Mouse (Mus musculus) MEL (cell line): ENCODE measurements around the gene Bcap31.

Experiments used
- CHD1 ChIP-seq: IDR thresholded peaks from 2 replicates; pipeline ENCODE4 v1.6.1; 2012; ENCODE audit warnings: low read depth, mild to moderate bottlenecking, inconsistent platforms, low read length, improper control_type of control experiment
- CTCF ChIP-seq, 3 experiments: IDR thresholded peaks in 2 of 3; conservative IDR thresholded peaks in 1 of 3; 2 replicates each; pipeline ENCODE4 v1.5.1; 2011 to 2012; ENCODE audit warnings: low read length in 3 of 3, low read depth in 2 of 3, mild to moderate bottlenecking in 2 of 3, improper control_type of control experiment in 1 of 3, inconsistent platforms in 1 of 3, mixed read lengths in 1 of 3, moderate library complexity in 1 of 3; ENCODE audit not compliant: control insufficient read depth in 1 of 3, insufficient read depth in 1 of 3, poor library complexity in 1 of 3, severe bottlenecking in 1 of 3
- EP300 ChIP-seq, 2 experiments: IDR thresholded peaks; 2 replicates each; pipeline ENCODE4 v1.6.1; 2011; ENCODE audit warnings: improper control_type of control experiment in 2 of 2, low read length in 2 of 2, low read depth in 1 of 2, mild to moderate bottlenecking in 1 of 2
- MEF2A ChIP-seq: IDR thresholded peaks from 2 replicates; pipeline ENCODE4 v1.6.1; 2014; ENCODE audit warnings: low read depth, mild to moderate bottlenecking, inconsistent platforms, low read length, improper control_type of control experiment; ENCODE audit not compliant: poor library complexity, insufficient replicate concordance, severe bottlenecking; ENCODE audit errors: extremely low read depth
- MXI1 ChIP-seq: IDR thresholded peaks from 2 replicates; pipeline ENCODE4 v1.6.1; 2011; ENCODE audit warnings: mild to moderate bottlenecking, low read depth, low read length, improper control_type of control experiment
- POLR2A ChIP-seq, 2 experiments: IDR thresholded peaks; 2 replicates each; pipeline ENCODE4 v1.6.1; 2011 to 2012; ENCODE audit warnings: low read length in 2 of 2, mild to moderate bottlenecking in 2 of 2, control low read depth in 1 of 2, improper control_type of control experiment in 1 of 2, low read depth in 1 of 2, moderate library complexity in 1 of 2; ENCODE audit not compliant: control insufficient read depth in 1 of 2, insufficient read depth in 1 of 2, poor library complexity in 1 of 2
- RCOR1 ChIP-seq: IDR thresholded peaks from 2 replicates; pipeline ENCODE4 v1.6.1; 2012; ENCODE audit warnings: low read depth, mild to moderate bottlenecking, inconsistent platforms, low read length, improper control_type of control experiment
- UBTF ChIP-seq: IDR thresholded peaks from 2 replicates; pipeline ENCODE4 v1.6.1; 2012; ENCODE audit warnings: low read depth, mild to moderate bottlenecking, inconsistent platforms, low read length, improper control_type of control experiment, moderate library complexity, borderline replicate concordance; ENCODE audit not compliant: insufficient read depth

DNA sequence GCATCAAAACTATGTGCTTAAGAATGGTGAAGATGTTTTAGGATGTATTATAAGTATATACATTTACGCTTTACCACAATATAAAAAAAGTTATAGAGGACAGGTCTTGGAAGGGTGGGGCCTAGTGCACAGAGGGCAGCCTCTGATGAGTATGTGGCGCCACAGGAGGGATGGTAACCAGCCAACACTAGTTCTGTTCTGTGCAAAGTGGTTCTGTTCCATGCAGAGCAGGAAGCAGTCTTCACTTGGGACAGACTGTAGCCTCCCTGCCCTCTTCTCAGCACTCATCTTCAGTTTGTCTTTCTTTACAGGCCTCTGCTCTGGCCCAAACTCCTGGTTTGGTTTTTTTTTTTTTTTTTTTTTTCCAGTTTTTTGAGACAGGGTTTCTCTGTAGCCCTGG is 31.8 kb downstream of the Bcap31 start:
- no peak for TF ChIP-seq CTCF (IDR thresholded peaks at IDR 0.05 in 2 of 3, conservative IDR thresholded peaks at IDR 0.05 in 1 of 3; ENCODE audit: control insufficient read depth in 1 of 3, insufficient read depth in 1 of 3, low read depth in 2 of 3, low read length in 3 of 3, poor library complexity in 1 of 3, severe bottlenecking in 1 of 3)
- TF ChIP-seq POLR2A (IDR thresholded peaks at IDR 0.05; ENCODE audit: control insufficient read depth in 1 of 2, insufficient read depth in 1 of 2, low read depth in 1 of 2, low read length in 2 of 2, poor library complexity in 1 of 2), result no peak
- TF ChIP-seq UBTF, result no peak
- no peak for TF ChIP-seq MXI1
- no peak for TF ChIP-seq MEF2A
- no peak for TF ChIP-seq EP300 (IDR thresholded peaks at IDR 0.05; ENCODE audit: low read depth in 1 of 2, low read length in 2 of 2)
- TF ChIP-seq CHD1, result no peak
- no peak for TF ChIP-seq RCOR1
